Mouse (Mus musculus) heart, postnatal 4 days (tissue): ENCODE results near the gene Cacna1a. TPM values are rescaled to one million over a fixed set of nuclear protein-coding genes. Genes with fewer than 3 reads are reported as not detected.
"Not testable (repeated sequence)": the region's sequence is repeated elsewhere in the genome, so short reads cannot be mapped to it uniquely, and the experiment has no call there.

ENCODE experiments used
- DNase-seq: peaks from one replicate; pipeline ENCODE4 v3.0.0; 2021
- total RNA-seq, 2 experiments: library from RNA; stranded (reverse); gene quantifications; 2 replicates each; pipeline ENCODE4 v1.2.3; 2021

Gene Cacna1a
- total RNA-seq, 2 experiments from 2014 or later, result 6.6 to 8.0 TPM

GRCm38 (mm10) chr8:84660819-84661457 is 272.7 kb downstream of the Cacna1a start:
- peak; percentile 63 for DNase-seq

- DNase-seq, result peak; percentile 92
Observed at GRCm38 (mm10) chr8:84661458-84661871, 273.2 kb downstream of the Cacna1a start.

GRCm38 (mm10) chr8:84661961-84662571 is 273.8 kb downstream of the Cacna1a start:
- peak; percentile 61 for DNase-seq

- peak; percentile 96 for DNase-seq
Observed at GRCm38 (mm10) chr8:84662581-84663065, 274.4 kb downstream of the Cacna1a start, which contains the start of gene Ier2. TSS of gene Ier2 (minus strand) at chr8:84662852.

GRCm38 (mm10) chr8:84663483-84664327 is 275.5 kb downstream of the Cacna1a start:
- peak; percentile 98 for DNase-seq

- peak; percentile 79 for DNase-seq
Observed at GRCm38 (mm10) chr8:84664566-84665384, 276.5 kb downstream of the Cacna1a start.

- DNase-seq, result no peak
Observed at GRCm38 (mm10) chr8:84665385-84665893, 277.2 kb downstream of the Cacna1a start.

- no peak for DNase-seq
Observed at GRCm38 (mm10) chr8:84668081-84668480, 279.8 kb downstream of the Cacna1a start.

- DNase-seq, result no peak
Observed at GRCm38 (mm10) chr8:84668731-84669485, 280.7 kb downstream of the Cacna1a start.

GRCm38 (mm10) chr8:84670295-84671006 is 282.2 kb downstream of the Cacna1a start:
- DNase-seq, result not testable (repeated sequence)

GRCm38 (mm10) chr8:84677305-84677704 is 289.1 kb downstream of the Cacna1a start:
- DNase-seq, result no peak

- DNase-seq, result no peak
Observed at GRCm38 (mm10) chr8:84681476-84681875, 293.2 kb downstream of the Cacna1a start.

GRCm38 (mm10) chr8:84682257-84682656 is 294.0 kb downstream of the Cacna1a start:
- no peak for DNase-seq

- no peak for DNase-seq
Observed at GRCm38 (mm10) chr8:84684537-84684936, 296.3 kb downstream of the Cacna1a start.

- no peak for DNase-seq
Observed at GRCm38 (mm10) chr8:84686191-84687002, 298.2 kb downstream of the Cacna1a start, which contains the start of gene Trmt1. TSS of gene Trmt1 (plus strand) at chr8:84686307.

GRCm38 (mm10) chr8:84687003-84687704 is 298.9 kb downstream of the Cacna1a start:
- DNase-seq, result peak; percentile 43

- DNase-seq, result peak; percentile 91
Observed at GRCm38 (mm10) chr8:84687705-84688100, 299.5 kb downstream of the Cacna1a start, which contains the start of gene Nacc1. TSS of gene Nacc1 (minus strand) at chr8:84687862.

- peak; percentile 92 for DNase-seq
Observed at GRCm38 (mm10) chr8:84689091-84689915, 301.1 kb downstream of the Cacna1a start.
